Mouse (Mus musculus): ENCODE results near the gene Wnt7b.

- TF ChIP-seq POLR2A (IDR thresholded peaks at IDR 0.05; ENCODE audit: low read depth, low read length): no peak
- TF ChIP-seq NELFE (IDR thresholded peaks at IDR 0.05; ENCODE audit: low read depth, low read length): no peak
- TF ChIP-seq HCFC1 (IDR thresholded peaks at IDR 0.05; ENCODE audit: low read depth, low read length): no peak
- TF ChIP-seq CTCF (conservative IDR thresholded peaks at IDR 0.05 in 1 of 2, IDR thresholded peaks at IDR 0.05 in 1 of 2; ENCODE audit: low read depth in 2 of 2, low read length in 2 of 2): no peak
- no peak for TF ChIP-seq TBP (conservative IDR thresholded peaks at IDR 0.05; ENCODE audit: low read depth, low read length)
- TF ChIP-seq EP300 (IDR thresholded peaks at IDR 0.05; ENCODE audit: low read length): no peak
- TF ChIP-seq PAX5 (IDR thresholded peaks at IDR 0.05; ENCODE audit: low read length): no peak
Observed at GRCm38 (mm10) chr15:85489751-85490150, 92.5 kb downstream of the Wnt7b start.
